Mouse (Mus musculus): ENCODE measurements around the gene Cblc. TPM values are rescaled to one million over a fixed set of nuclear protein-coding genes. Genes with fewer than 3 reads are reported as not detected.
"Not testable (repeated sequence)": the region's sequence is repeated elsewhere in the genome, so short reads cannot be mapped to it uniquely, and the experiment has no call there.

Cblc gene
- polyA plus RNA-seq, 1 experiment from 2014 or later, result 0.36 TPM

DNA sequence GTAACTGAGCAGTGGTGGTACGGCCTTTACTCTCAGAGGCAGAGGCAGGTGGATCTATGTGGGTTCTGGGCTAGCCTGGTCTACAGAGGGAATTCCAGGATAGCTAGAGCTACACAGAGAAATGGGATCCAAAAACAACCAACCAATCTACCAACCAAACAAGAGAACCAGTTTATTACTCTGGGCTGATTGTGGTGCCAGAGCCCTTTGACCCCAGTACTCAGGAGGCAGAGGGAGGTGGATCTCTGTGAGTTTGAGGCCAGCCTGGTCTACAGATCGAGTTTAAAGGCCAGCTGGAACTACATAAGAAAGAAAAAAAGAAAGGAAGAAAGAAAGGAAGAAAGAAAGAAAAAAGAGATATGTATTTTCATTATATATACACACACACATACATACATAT, 1.4 kb downstream of the Cblc start:
- H3K27ac ChIP-seq (replicated peaks), result no peak overlapping the region
- WGBS, result 60% methylated on average over 2 of the region's 2 CpGs
- no peak overlapping the region for H3K9ac ChIP-seq (replicated peaks)
- H3K9me3 ChIP-seq, result no peaks in the 10 kb centered on the region
- H3K4me2 ChIP-seq (replicated peaks), result no peak overlapping the region
- no peaks in the 10 kb centered on the region for H3K4me1 ChIP-seq
- ATAC-seq (ENCODE audit: low FRiP score, low read depth), result no peak
- H3K27me3 ChIP-seq, result peaks cover 44% of the 10 kb centered on the region
- H3K36me3 ChIP-seq, result no peaks in the 10 kb centered on the region
- no peak overlapping the region for H3K4me3 ChIP-seq

DNA sequence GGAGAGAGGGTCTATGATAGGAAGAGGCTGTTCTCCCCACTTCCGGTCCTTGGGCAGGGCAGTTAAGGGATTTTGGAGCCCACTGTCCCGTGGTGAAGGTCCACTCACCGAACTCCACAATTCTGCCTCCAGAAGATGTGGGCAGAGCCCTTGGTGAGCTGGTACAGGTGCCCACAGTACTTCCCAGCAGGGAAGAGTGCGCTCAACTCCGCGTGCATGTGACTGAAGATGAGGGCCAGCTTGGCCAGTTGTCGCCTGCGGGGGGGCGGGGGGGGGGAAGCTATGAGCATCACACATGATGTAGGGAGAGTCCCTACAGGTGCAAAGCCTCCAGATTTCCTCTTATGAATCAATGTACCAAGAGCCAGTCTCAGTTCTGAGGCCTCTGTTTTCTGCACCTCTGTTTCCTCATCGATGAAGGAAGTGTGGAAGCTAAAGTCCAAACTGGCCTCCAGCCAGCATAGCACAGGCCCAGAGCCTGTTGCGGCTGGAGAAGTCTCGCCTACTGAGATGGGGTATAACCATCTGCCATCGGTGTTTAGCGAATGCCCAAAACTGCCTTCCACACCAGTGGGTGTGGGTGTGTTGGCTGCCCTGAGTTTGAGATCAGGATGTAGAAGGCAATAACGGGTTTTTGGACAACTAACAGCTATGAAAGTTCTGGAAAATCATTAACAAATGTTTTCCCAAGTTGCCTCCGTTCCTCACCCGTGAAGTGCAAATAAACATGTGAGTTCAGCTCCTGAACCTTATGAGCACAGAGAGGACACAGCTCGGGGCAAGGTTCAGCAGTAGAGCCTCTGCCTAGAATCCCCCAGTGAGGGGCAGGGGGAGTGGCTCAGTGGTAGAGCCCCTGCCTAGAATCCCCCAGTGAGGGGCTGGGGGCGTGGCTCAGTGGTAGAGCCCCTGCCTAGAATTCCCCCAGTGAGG, 3.6 kb downstream of the Cblc start:
- 90% methylated on average over 19 of the region's 19 CpGs for WGBS
- Histone ChIP-seq H3K9ac (replicated peaks) (no peak overlapping the region), H3K4me3 (no peak overlapping the region), H3K4me2 (replicated peaks) (no peak overlapping the region), H3K27me3 (peaks cover 54% of the 10 kb centered on the region), H3K36me3 (no peaks in the 10 kb centered on the region), H3K4me1 (peaks cover 5% of the 10 kb centered on the region), H3K9me3 (no peaks in the 10 kb centered on the region), H3K27ac (replicated peaks) (no peak overlapping the region)
- no peak for ATAC-seq (ENCODE audit: low FRiP score, low read depth)

DNA sequence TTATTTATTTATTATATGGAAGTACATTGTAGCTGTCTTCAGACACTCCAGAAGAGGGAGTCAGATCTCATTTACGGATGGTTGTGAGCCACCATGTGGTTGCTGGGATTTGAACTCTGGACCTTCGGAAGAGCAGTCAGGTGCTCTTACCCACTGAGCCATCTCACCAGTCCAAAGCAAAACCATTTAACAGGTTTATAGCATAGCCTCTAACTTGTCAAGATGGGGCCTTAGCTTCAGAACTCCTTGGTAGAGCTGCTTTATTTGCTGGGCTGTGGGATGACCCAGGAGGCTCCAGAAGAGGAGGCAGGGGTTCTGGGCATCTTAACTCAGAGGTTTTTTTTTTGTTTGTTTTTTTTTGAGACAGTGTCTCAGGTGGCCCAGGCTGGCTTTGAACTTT, 5.1 kb downstream of the Cblc start:
- H3K36me3 ChIP-seq; H3K27ac ChIP-seq (replicated peaks); ATAC-seq (ENCODE audit: low FRiP score, low read depth); H3K4me2 ChIP-seq (replicated peaks); H3K4me3 ChIP-seq; H3K4me1 ChIP-seq; H3K9me3 ChIP-seq; H3K9ac ChIP-seq (replicated peaks): not testable (repeated sequence)
- 80% methylated on average over 2 of the region's 2 CpGs for WGBS
- H3K27me3 ChIP-seq, result peaks cover 42% of the 10 kb centered on the region

GRCm38 (mm10) chr7:19789904-19790347, 6.7 kb downstream of the Cblc start:
- H3K36me3 ChIP-seq, result no peaks in the 10 kb centered on the region
- no peaks in the 10 kb centered on the region for H3K9me3 ChIP-seq
- WGBS, result 2% methylated on average over 19 of the region's 19 CpGs
- H3K27ac ChIP-seq (replicated peaks), result no peak overlapping the region
- ATAC-seq (ENCODE audit: low FRiP score, low read depth), result peak; percentile 51; the same call in 1 of the 2 replicates
- H3K27me3 ChIP-seq, result peaks cover 28% of the 10 kb centered on the region
- H3K9ac ChIP-seq (replicated peaks), result peak overlapping the region; percentile 55; the same call in 1 of the 2 replicates
- peak overlapping the region; percentile 64 for H3K4me2 ChIP-seq (replicated peaks)
- peak overlapping the region; percentile 37 for H3K4me3 ChIP-seq
- peaks cover 5% of the 10 kb centered on the region for H3K4me1 ChIP-seq

DNA sequence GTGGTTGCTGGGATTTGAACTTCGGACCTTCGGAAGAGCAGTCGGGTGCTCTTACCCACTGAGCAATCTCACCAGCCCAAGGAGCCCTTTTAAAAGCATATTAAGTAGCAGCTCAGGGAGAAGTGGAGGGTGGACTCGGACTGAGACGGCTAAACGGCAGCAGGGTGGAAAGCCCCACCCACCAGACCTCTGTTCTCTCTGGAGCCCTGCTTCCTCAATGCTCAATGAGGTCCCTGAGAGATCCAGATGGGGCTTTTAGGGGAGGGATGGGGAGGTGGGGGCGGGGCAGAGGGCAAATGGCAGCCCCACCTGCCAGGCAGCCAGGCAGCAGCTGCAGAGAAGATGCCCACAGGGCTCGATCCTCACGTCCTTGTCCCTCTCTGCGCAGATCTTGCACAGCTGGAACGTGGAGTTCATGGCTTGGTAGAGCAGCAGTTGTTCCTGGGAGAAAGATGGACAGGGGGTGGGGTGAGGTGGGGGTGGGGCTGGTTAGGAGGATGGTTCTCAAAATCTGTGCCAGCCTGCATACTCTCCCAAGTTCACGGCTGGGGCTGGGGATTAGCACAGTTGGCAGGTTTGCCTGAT, 10.6 kb downstream of the Cblc start:
- Histone ChIP-seq H3K9me3 (no peaks in the 10 kb centered on the region), H3K27ac (replicated peaks) (no peak overlapping the region), H3K27me3 (peaks cover 16% of the 10 kb centered on the region), H3K9ac (replicated peaks) (no peak overlapping the region), H3K36me3 (no peaks in the 10 kb centered on the region), H3K4me2 (replicated peaks) (no peak overlapping the region), H3K4me3 (no peak overlapping the region), H3K4me1 (peaks cover 5% of the 10 kb centered on the region)
- ATAC-seq (ENCODE audit: low FRiP score, low read depth), result no peak
- 46% methylated on average over 11 of the region's 12 CpGs for WGBS

GRCm38 (mm10) chr7:19784764-19785535, 11.7 kb downstream of the Cblc start:
- H3K4me3 ChIP-seq, result no peak overlapping the region
- peaks cover 9% of the 10 kb centered on the region for H3K27me3 ChIP-seq
- peaks cover 5% of the 10 kb centered on the region for H3K4me1 ChIP-seq
- ATAC-seq (ENCODE audit: low FRiP score, low read depth), result no peak; the same call in 1 of the 2 replicates
- no peak overlapping the region for H3K27ac ChIP-seq (replicated peaks)
- H3K4me2 ChIP-seq (replicated peaks), result no peak overlapping the region
- H3K9ac ChIP-seq (replicated peaks), result no peak overlapping the region; the same call in 1 of the 2 replicates
- H3K9me3 ChIP-seq, result no peaks in the 10 kb centered on the region
- H3K36me3 ChIP-seq, result no peaks in the 10 kb centered on the region
- WGBS, result 48% methylated on average over 11 of the region's 11 CpGs

- H3K4me1 ChIP-seq, result no peaks in the 10 kb centered on the region
- no peak for ATAC-seq (ENCODE audit: low FRiP score, low read depth)
- no peak overlapping the region for H3K27ac ChIP-seq (replicated peaks)
- no peak overlapping the region for H3K4me3 ChIP-seq
- H3K9me3 ChIP-seq, result no peaks in the 10 kb centered on the region
- no peak overlapping the region for H3K4me2 ChIP-seq (replicated peaks)
- peaks cover 1% of the 10 kb centered on the region; the same call in 1 of the 2 replicates for H3K27me3 ChIP-seq
- 80% methylated on average over 8 of the region's 8 CpGs for WGBS
- no peaks in the 10 kb centered on the region for H3K36me3 ChIP-seq
- no peak overlapping the region for H3K9ac ChIP-seq (replicated peaks)
Measured at GRCm38 (mm10) chr7:19783630-19784029, 13.0 kb downstream of the Cblc start.

GRCm38 (mm10) chr7:19782645-19783044, 14.0 kb downstream of the Cblc start:
- H3K9me3 ChIP-seq, result no peaks in the 10 kb centered on the region
- H3K27ac ChIP-seq (replicated peaks), result no peak overlapping the region
- no peak overlapping the region for H3K4me3 ChIP-seq
- no peaks in the 10 kb centered on the region for H3K36me3 ChIP-seq
- H3K27me3 ChIP-seq, result no peaks in the 10 kb centered on the region
- no peak for ATAC-seq (ENCODE audit: low FRiP score, low read depth)
- H3K4me1 ChIP-seq, result no peaks in the 10 kb centered on the region
- H3K4me2 ChIP-seq (replicated peaks), result no peak overlapping the region
- 90% methylated on average over 4 of the region's 4 CpGs for WGBS
- H3K9ac ChIP-seq (replicated peaks), result no peak overlapping the region

- no peak for ATAC-seq (ENCODE audit: low FRiP score, low read depth)
- Histone ChIP-seq H3K27ac (replicated peaks) (no peak overlapping the region), H3K4me1 (no peaks in the 10 kb centered on the region), H3K4me3 (no peak overlapping the region), H3K9me3 (no peaks in the 10 kb centered on the region), H3K4me2 (replicated peaks) (no peak overlapping the region), H3K36me3 (no peaks in the 10 kb centered on the region), H3K27me3 (no peaks in the 10 kb centered on the region), H3K9ac (replicated peaks) (no peak overlapping the region)
- 92% methylated on average over 7 of the region's 7 CpGs for WGBS
Measured at GRCm38 (mm10) chr7:19781741-19782140, 14.9 kb downstream of the Cblc start.

GRCm38 (mm10) chr7:19779903-19780302, 16.7 kb downstream of the Cblc start:
- no peak overlapping the region for H3K4me3 ChIP-seq
- H3K27ac ChIP-seq (replicated peaks), result no peak overlapping the region
- H3K36me3 ChIP-seq, result no peaks in the 10 kb centered on the region
- no peaks in the 10 kb centered on the region for H3K9me3 ChIP-seq
- no peak for ATAC-seq (ENCODE audit: low FRiP score, low read depth)
- no peak overlapping the region for H3K4me2 ChIP-seq (replicated peaks)
- H3K4me1 ChIP-seq, result no peaks in the 10 kb centered on the region
- WGBS, result 81% methylated on average over 4 of the region's 4 CpGs
- no peaks in the 10 kb centered on the region for H3K27me3 ChIP-seq
- no peak overlapping the region for H3K9ac ChIP-seq (replicated peaks)

- no peaks in the 10 kb centered on the region for H3K4me1 ChIP-seq
- WGBS, result 84% methylated on average over 8 of the region's 8 CpGs
- no peak overlapping the region for H3K27ac ChIP-seq (replicated peaks)
- H3K9ac ChIP-seq (replicated peaks), result no peak overlapping the region
- no peak overlapping the region for H3K4me2 ChIP-seq (replicated peaks)
- H3K9me3 ChIP-seq, result no peaks in the 10 kb centered on the region
- ATAC-seq (ENCODE audit: low FRiP score, low read depth), result no peak
- H3K27me3 ChIP-seq, result no peaks in the 10 kb centered on the region
- H3K36me3 ChIP-seq, result no peaks in the 10 kb centered on the region
- H3K4me3 ChIP-seq, result no peak overlapping the region
Measured at GRCm38 (mm10) chr7:19778645-19779044, 18.0 kb downstream of the Cblc start.
